Mouse (Mus musculus) urinary bladder, postnatal 36 days (tissue): Measurements from ENCODE around the gene Gm9603.
"Not testable (repeated sequence)": the region's sequence is repeated elsewhere in the genome, so short reads cannot be mapped to it uniquely, and the experiment has no call there.

Experiments used
- DNase-seq, 2 experiments: peaks; one replicate each; pipeline ENCODE4 v3.0.0; 2022; ENCODE audit warnings: low spot score in 2 of 2, mixed read lengths in 1 of 2

Gm9603 gene

DNA sequence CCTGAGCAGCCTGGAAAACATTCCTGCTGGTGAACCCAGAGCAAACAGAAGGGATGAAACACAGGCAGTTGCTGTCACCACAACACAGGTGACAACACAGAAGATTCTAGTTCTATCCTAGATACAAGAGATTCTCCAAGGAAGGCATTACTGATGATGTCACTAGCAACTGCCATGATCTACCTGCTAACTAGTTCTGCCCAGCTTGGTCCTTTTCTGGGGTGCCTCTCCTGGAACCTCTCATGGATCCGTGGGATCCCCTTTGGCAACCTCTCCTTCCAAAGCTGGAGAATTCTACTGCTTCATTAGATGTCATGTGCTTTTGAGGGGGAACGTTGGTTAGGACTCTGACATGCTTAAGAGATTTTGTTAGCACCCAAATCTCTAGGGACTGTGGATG, at the start of gene Gm9603:
TSS of gene Gm9603 (minus strand) at position 101 of the 400 bp plus-strand sequence.
- DNase-seq: not testable (repeated sequence)

DNA sequence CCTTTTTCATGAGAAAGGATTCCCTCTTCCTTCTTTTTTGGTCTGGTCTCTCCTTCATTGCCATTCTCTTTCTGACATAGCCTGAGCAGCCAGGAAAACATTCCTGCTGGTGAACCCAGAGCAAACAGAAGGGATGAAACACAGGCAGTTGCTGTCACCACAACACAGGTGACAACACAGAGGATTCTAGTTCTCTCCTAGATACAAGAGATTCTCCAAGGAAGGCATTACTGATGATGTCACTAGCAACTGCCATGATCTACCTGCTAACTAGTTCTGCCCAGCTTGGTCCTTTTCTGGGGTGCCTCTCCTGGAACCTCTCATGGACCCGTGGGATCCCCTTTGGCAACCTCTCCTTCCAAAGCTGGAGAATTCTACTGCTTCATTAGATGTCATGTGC, 54.3 kb downstream of the Gm9603 start, which contains the start of gene Gm8265:
TSS of gene Gm8265 (minus strand) at position 101 of the 400 bp plus-strand sequence.
- DNase-seq: not testable (repeated sequence)
